Mouse (Mus musculus): Measurements from ENCODE around the gene Gid8. TPM values are rescaled to one million over a fixed set of nuclear protein-coding genes. Genes with fewer than 3 reads are reported as not detected.

The Gid8 gene
- total RNA-seq (2021): 10 to 100 TPM; 62.9 to 64.3 TPM

- DNase-seq (ENCODE audit: low spot score): peak; percentile 89
- intact Hi-C loops (cut with DNase I): loop anchor here (5.0 to 10.0 kb wide), 3 partner anchors 33 to 1125 kb away; partner anchors contain the start of gene Pcmtd2
Measured at GRCm38 (mm10) chr2:180709923-180710272, at the start of gene Gid8, which contains the start of gene Dido1. Gene Gid8, plus strand, starts transcription at chr2:180710117. Gene Dido1, minus strand, starts transcription at chr2:180709999.

- DNase-seq (ENCODE audit: low spot score): no peak
- intact Hi-C loops (cut with DNase I): no loop called here
Measured at GRCm38 (mm10) chr2:180660521-180660920, 49.4 kb upstream of the Gid8 start.

GRCm38 (mm10) chr2:180662008-180662407 is 47.9 kb upstream of the Gid8 start:
- no peak for DNase-seq (ENCODE audit: low spot score)
- intact Hi-C loops (cut with DNase I): no loop called here

- DNase-seq (ENCODE audit: low spot score): no peak
- intact Hi-C loops (cut with DNase I): loop anchor here (5.0 kb wide), 2 partner anchors 36 to 94 kb away; partner anchors contain the start of genes Gid8 and Mrgbp
Measured at GRCm38 (mm10) chr2:180676706-180677105, 33.2 kb upstream of the Gid8 start.

- intact Hi-C loops (cut with DNase I): loop anchor here (1.0 to 5.0 kb wide), 4 partner anchors 22 to 96 kb away; partner anchors contain the start of genes Gid8 and Mrgbp
- no peak for DNase-seq (ENCODE audit: low spot score)
Measured at GRCm38 (mm10) chr2:180678609-180679140, 31.2 kb upstream of the Gid8 start.

- no peak for DNase-seq (ENCODE audit: low spot score)
- intact Hi-C loops (cut with DNase I): no loop called here
Measured at GRCm38 (mm10) chr2:180681225-180681624, 28.7 kb upstream of the Gid8 start.

GRCm38 (mm10) chr2:180683524-180683923 is 26.4 kb upstream of the Gid8 start:
- intact Hi-C loops (cut with DNase I): no loop called here
- no peak for DNase-seq (ENCODE audit: low spot score)

- intact Hi-C loops (cut with DNase I): no loop called here
Measured at GRCm38 (mm10) chr2:180684031-180684430, 25.9 kb upstream of the Gid8 start.

GRCm38 (mm10) chr2:180689841-180690240 is 20.1 kb upstream of the Gid8 start:
- intact Hi-C loops (cut with DNase I): no loop called here
- no peak for DNase-seq (ENCODE audit: low spot score)

More at GRCm38 (mm10) chr2:180684031-180684430, 25.9 kb upstream of the Gid8 start:
- no peak for DNase-seq (ENCODE audit: low spot score)

GRCm38 (mm10) chr2:180692630-180693029 is 17.3 kb upstream of the Gid8 start:
- intact Hi-C loops (cut with DNase I): no loop called here
- peak; percentile 42 for DNase-seq (ENCODE audit: low spot score)

- intact Hi-C loops (cut with DNase I): no loop called here
- no peak for DNase-seq (ENCODE audit: low spot score)
Measured at GRCm38 (mm10) chr2:180695176-180695575, 14.7 kb upstream of the Gid8 start.

- intact Hi-C loops (cut with DNase I): loop anchor here (2.0 to 10.0 kb wide), 2 partner anchors 22 to 436 kb away; no protein-coding TSS in a partner anchor
Measured at GRCm38 (mm10) chr2:180700457-180700856, 9.5 kb upstream of the Gid8 start.

GRCm38 (mm10) chr2:180701053-180701766 is 8.7 kb upstream of the Gid8 start:
- DNase-seq (ENCODE audit: low spot score): no peak
- intact Hi-C loops (cut with DNase I): loop anchor here (2.0 to 10.0 kb wide), 2 partner anchors 22 to 436 kb away; no protein-coding TSS in a partner anchor

More at GRCm38 (mm10) chr2:180700457-180700856, 9.5 kb upstream of the Gid8 start:
- no peak for DNase-seq (ENCODE audit: low spot score)

- peak; percentile 83 for DNase-seq (ENCODE audit: low spot score)
- intact Hi-C loops (cut with DNase I): loop anchor here (2.0 to 10.0 kb wide), 2 partner anchors 23 to 437 kb away; no protein-coding TSS in a partner anchor
Measured at GRCm38 (mm10) chr2:180701767-180702621, 7.9 kb upstream of the Gid8 start.

GRCm38 (mm10) chr2:180702701-180703149 is 7.2 kb upstream of the Gid8 start:
- intact Hi-C loops (cut with DNase I): loop anchor here (10.0 kb wide), 1 partner anchor 438 kb away; no protein-coding TSS in a partner anchor
- no peak for DNase-seq (ENCODE audit: low spot score)

GRCm38 (mm10) chr2:180703175-180703574 is 6.7 kb upstream of the Gid8 start:
- no peak for DNase-seq (ENCODE audit: low spot score)
- intact Hi-C loops (cut with DNase I): loop anchor here (10.0 kb wide), 1 partner anchor 438 kb away; no protein-coding TSS in a partner anchor

- intact Hi-C loops (cut with DNase I): loop anchor here (10.0 kb wide), 1 partner anchor 439 kb away; no protein-coding TSS in a partner anchor
- DNase-seq (ENCODE audit: low spot score): no peak
Measured at GRCm38 (mm10) chr2:180703645-180704359, 6.1 kb upstream of the Gid8 start.

GRCm38 (mm10) chr2:180704591-180704990 is 5.3 kb upstream of the Gid8 start:
- intact Hi-C loops (cut with DNase I): loop anchor here (10.0 kb wide), 1 partner anchor 440 kb away; no protein-coding TSS in a partner anchor
- DNase-seq (ENCODE audit: low spot score): peak; percentile 48

GRCm38 (mm10) chr2:180705066-180705465 is 4.9 kb upstream of the Gid8 start:
- intact Hi-C loops (cut with DNase I): loop anchor here (10.0 kb wide), 1 partner anchor 440 kb away; no protein-coding TSS in a partner anchor
- no peak for DNase-seq (ENCODE audit: low spot score)
